Mouse (Mus musculus) CD4-positive helper T cell, adult 2 months (primary cell): ENCODE data around the gene Eml1.

Source experiments
- DNase-seq: peaks from one replicate; pipeline ENCODE4 v3.0.0-alpha.2; 2012; ENCODE audit warnings: low read depth, missing footprints, low spot score

Eml1 gene

GRCm38 (mm10) chr12:108373611-108374010 is 2.9 kb downstream of the Eml1 start:
- no peak for DNase-seq

GRCm38 (mm10) chr12:108374689-108375088 is 3.9 kb downstream of the Eml1 start:
- no peak for DNase-seq

DNA sequence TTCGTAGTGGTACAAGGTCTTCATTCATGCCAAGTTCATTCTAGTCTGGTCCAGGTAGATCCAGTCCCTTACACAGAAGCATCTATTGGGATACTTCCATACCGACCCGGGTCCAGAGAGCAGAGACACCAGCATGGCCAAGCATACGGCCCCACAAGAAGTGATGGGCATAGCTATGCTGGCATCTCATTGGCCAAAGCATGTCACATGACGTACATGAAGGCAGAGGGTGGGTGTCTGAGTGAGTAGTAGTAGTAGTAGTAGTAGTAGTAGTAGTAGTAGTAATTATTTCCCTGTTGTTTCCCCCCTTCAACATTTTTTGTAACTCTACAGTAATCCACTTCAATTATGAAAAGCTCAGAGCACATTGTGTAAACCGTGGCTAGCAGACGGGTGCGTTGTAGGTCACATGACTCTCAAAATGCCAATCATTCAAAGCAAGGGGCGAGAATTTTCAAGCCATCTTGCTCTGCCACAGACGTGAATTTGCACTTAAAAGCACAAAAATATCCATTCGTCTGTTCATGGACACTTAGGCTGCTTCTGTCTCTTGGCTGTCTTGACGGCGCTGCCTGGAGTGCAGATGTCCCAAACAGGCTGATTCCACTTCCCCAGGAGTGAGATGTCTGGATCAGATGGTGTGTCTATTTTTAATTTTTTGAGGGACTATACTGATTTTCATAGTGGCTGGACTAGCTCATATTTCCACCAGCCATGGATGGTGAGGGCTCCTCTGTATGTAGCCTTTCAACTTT is 7.8 kb downstream of the Eml1 start:
- DNase-seq, result no peak

DNA sequence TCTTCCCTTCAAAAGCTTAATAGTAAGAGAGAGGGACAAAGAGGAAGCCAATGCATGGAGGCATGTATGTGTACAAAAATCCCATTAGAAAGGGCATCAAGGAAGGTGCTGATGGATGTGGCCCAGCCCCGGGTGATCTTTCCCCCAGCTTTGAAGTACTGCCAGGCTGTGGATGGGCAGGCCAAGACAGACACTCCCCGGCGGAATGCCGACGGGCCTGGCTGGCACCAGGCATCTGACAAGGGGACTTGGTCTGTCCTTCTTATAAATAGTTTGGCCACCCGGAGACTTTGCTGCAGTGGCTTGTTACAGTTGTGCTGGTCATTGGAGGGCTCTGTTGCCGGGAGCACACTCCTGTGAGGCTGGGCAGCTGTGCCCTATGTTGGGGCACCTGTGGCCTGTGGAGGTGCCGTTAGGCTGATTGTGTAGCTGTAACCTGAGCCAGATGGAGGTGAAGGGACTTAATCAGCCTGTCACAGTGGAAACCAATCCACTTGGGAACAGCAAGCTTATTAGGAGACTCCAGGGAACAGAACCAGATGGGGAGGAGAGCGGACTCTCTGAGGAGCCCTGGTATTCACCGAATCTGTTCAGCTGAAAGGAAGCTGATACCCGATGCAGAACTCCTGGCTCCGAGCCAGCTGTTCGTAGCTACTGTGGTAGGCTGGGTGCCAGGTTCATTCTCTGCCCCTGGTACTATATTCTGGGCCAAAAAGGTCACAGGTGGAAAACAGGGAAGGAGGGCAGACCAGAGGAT is 15.9 kb downstream of the Eml1 start:
- DNase-seq, result no peak

DNA sequence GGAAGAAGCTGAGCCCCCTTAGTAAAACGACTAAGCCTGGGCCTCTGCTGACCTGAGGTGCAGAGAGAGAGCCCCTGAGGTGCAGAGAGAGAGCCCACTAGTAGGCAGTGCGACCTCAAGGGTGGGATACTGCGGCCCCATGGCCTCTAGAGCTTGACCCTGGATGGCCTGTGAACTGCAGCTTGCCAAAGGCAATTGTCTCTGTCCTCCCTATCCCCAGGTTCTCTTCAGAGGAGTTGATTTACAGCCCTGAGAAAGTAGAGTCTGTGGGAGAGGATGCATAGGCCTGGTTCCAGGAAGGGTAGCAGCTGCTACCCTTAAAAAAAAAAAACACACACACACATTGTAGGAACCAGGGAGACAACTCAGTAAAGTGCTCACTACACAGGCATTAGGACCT is 19.0 kb downstream of the Eml1 start:
- DNase-seq, result no peak

GRCm38 (mm10) chr12:108392254-108393044 is 21.7 kb downstream of the Eml1 start:
- no peak for DNase-seq

DNA sequence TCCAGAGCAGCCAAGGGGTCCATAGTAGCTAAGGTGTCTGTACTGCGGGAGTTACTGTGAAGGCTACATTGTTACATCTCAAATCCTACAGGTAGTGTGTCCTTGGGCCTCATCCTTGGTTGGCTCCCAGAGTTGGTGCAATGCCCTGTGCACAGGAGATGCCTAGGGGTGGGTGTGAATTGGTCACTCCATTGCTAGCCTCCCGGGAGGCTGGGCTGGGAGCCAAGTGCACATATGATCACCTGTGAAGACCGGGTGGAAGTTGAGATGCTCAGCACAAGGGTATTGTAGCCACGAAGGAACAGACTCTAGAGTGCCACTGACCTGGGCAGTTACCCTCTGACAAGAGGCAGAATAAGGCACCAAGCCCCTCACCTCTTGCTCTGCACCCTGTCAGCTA is 22.3 kb downstream of the Eml1 start:
- DNase-seq, result no peak

- DNase-seq, result no peak
Measured at GRCm38 (mm10) chr12:108393637-108394036, 22.9 kb downstream of the Eml1 start.

DNA sequence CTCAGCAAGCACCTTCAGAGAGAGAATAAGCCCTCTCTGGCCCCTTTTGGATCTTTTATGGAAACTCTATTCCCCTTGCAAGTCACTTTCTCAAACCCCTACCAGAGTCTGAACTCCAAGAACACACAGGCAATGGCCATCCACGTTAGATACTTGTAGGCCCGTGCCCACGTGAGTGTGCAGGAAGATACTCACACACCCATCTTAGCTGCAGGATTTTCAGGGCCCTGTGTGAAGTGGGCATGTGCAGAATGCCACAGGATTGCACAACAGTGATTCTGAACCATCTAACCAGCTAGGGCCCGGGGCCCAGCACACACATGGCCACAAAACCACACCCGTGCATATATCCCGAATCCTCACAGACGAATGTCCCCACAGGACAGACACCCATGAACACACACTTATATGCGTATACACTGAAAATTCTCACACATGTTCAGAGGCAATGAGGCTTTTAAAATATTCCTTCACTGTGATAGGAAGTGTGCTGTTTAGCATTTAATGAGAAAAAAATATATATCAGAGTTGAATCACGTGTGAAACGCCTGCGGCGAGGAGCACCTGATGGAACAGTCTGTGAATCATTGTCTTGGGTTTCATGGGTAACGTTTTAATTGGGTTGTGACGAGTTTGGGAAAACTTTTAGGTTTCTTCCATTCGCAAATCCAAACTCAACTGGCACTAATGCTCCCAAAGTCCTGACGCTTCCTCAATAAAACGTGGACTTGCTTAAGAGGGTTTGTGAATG is 24.0 kb downstream of the Eml1 start:
- no peak for DNase-seq

DNA sequence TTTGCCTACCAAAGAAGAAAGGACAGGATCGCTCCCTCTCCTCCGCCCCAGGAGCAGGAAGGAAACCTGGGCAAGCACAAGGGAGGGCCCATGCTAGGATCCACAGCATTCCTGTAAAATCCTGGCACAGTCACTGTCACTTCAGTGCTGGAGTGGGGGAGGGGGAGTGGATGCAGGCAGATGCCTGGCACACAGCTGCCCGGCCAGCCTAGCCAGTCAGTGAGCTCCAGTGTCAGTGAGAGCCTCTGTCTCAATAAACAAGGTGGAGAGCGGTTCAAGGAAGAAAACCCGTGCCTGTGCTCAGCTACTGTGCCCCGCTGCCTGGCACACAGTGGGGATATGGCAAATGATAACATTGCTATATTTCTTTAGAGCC is 24.5 kb downstream of the Eml1 start:
- no peak for DNase-seq

- no peak for DNase-seq
Measured at GRCm38 (mm10) chr12:108396081-108396947, 25.6 kb downstream of the Eml1 start.

GRCm38 (mm10) chr12:108398681-108399080 is 27.9 kb downstream of the Eml1 start:
- no peak for DNase-seq

- no peak for DNase-seq
Measured at GRCm38 (mm10) chr12:108399191-108399590, 28.4 kb downstream of the Eml1 start.

DNA sequence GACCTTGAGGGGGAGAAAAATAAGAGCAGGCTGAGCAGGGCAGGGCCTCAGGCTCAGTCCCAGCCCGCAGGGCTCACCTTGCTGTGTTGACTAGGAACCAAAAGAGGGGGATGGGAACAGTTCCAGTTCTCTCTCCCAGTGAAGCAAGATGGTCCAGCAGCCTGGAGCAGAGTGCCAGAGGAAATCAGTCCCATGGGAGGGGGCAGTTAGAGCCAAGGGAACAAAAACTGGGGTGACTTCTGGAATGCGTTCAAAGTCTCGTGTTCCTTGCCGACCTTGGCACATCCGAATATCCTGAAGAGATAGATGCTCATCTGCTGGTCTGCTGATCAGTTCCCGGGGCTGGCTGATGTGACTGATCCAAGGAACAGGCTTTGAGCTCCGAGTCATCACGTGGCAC is 30.2 kb downstream of the Eml1 start:
- no peak for DNase-seq

- DNase-seq, result no peak
Measured at GRCm38 (mm10) chr12:108403957-108404356, 33.2 kb downstream of the Eml1 start.

DNA sequence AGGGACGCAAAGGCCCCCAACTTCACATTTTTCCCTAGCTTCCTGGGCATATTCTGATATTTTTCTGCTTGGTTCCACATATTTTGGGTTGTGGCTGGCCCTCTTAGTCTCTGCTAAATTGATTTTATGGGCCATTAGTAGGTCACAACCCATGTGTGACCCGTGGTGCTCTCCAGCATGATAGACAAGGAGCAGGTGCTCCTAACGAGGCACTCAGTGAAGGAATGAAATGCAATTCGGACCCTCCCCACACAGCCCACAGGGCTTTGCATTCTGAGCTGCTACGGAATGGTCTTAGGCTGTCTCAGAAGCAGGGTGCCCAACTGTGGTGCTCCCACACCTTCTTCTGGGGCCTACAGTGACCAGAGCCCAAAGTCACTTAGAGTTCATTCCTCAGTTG is 38.3 kb downstream of the Eml1 start:
- no peak for DNase-seq

- DNase-seq, result no peak
Measured at GRCm38 (mm10) chr12:108410416-108411208, 39.9 kb downstream of the Eml1 start.

DNA sequence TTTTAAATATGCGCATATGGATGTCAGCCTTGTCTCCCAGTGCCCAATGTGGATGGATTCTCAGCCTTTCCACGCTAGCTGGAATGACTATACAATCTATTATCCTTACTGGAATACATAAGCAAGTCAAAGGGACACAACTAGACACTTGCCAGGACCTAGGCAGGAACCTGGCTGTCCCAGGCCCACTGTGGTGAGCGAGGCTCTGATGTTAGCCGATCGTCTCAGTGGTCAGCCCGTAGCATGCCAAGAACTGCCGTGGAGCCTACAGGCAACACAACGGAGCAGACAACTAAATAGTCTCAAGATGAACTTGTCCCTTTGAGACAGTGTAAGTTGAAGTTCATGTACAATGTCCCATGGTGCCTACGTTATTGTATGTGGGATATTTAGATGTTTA is 44.2 kb downstream of the Eml1 start:
- no peak for DNase-seq

- DNase-seq, result no peak
Measured at GRCm38 (mm10) chr12:108419570-108419969, 48.8 kb downstream of the Eml1 start.

GRCm38 (mm10) chr12:108421477-108421876 is 50.7 kb downstream of the Eml1 start:
- DNase-seq, result no peak
